Mouse (Mus musculus): ENCODE measurements at regions not wholly inside any gene's neighbourhood (a gene's known extent, or its start where the extent isn't known, plus 50 kb on each side); places are given as distances from the start of the nearest gene placed in this dataset.

DNA sequence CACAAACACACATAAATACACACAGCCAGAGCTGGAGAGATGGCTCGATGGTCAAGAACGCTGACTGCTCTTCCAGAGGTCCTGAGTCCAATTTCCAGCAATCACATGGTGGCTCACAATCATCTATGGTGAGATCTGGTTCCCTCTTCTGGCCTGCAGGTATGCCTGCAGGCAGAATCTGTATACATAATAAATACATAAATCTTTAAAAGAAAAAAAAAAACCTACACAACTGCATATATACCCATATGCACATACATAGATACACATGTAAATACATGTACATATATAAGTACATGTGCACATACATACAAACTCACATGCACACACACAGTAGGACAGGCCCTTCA lies 86.2 kb downstream of the Rchy1 start:
- no peak for TF ChIP-seq CTCF (IDR thresholded peaks at IDR 0.05; ENCODE audit: control insufficient read depth, insufficient read depth, insufficient read length)
- TF ChIP-seq MAX (IDR thresholded peaks at IDR 0.05) = no peak
- TF ChIP-seq USF1 (IDR thresholded peaks at IDR 0.05; ENCODE audit: low read depth) = no peak
- TF ChIP-seq MYOD1 (IDR thresholded peaks at IDR 0.05; ENCODE audit: control insufficient read depth, insufficient read length, low read depth) = no peak
- TF ChIP-seq FOSL1 (IDR thresholded peaks at IDR 0.05; ENCODE audit: insufficient read depth, low read length, poor library complexity, severe bottlenecking) = no peak

All from C2C12 (cell line).